Mouse (Mus musculus) lung, adult 2 months (tissue): ENCODE data around the gene Pi4ka.

Experiments
- CTCF ChIP-seq: fragments of 200-500 bp; IDR thresholded peaks from 2 replicates; pipeline ENCODE4 v1.5.1; 2011; ENCODE audit warnings: mild to moderate bottlenecking, low read length, control low read depth; ENCODE audit not compliant: insufficient read depth
- POLR2A ChIP-seq: fragments of 200-500 bp; IDR thresholded peaks from 2 replicates; pipeline ENCODE4 v1.6.1; 2011; ENCODE audit warnings: low read depth, mild to moderate bottlenecking, control low read depth, low read length, borderline replicate concordance; ENCODE audit errors: extremely low read depth

DNA sequence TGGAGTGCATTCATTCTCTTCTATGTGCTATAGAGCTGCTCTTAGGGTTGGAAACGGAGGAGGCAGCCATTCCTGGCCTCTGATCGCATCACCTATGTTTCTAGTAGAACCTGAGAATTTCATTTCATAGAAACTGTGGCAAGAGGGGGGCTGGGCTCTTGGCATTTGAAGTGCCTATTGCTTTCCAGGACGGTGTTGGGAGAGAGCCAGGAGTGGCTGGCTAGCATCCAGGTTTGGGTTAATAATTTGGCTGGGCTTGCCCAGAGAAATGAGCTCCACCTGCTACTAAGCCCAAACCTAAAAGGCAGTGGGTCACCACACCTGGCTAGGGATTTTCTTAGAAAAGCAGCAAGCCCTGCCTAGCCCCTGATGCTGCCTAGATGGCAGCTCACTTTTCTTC is 154.6 kb downstream of the Pi4ka start:
- no peak for TF ChIP-seq CTCF
- no peak for TF ChIP-seq POLR2A
